ENCODE assay signal across 8 mouse cellular contexts in genomic region chr7:134381407-134381861, GRCm38 (mm10). TPM values are rescaled to one million over a fixed set of nuclear protein-coding genes. Genes with fewer than 3 reads are reported as not detected.
DNase-seq lines count a peak whose midpoint lies in the region; ATAC-seq lines count a peak whose summit lies in the region.

No protein-coding gene starts in this region.

- H3K27ac ChIP-seq in kidney, embryonic 14.5 days (ENCODE audit: low read depth, low read length), result no peak overlapping the region
- H3K27ac ChIP-seq in limb, embryonic 13.5 days, result peak overlapping the region; percentile 33; the same call in 1 of the 2 replicates

- no peak for ATAC-seq in kidney, embryonic 14.5 days (ENCODE audit: low FRiP score, low TSS enrichment)
- peak; percentile 83 for ATAC-seq in limb, embryonic 13.5 days (ENCODE audit: low FRiP score, low read depth)

- no peak overlapping the region for H3K4me3 ChIP-seq in kidney, embryonic 14.5 days (ENCODE audit: low read length)
- H3K4me3 ChIP-seq in limb, embryonic 13.5 days, result no peak overlapping the region

- no peaks in the 10 kb centered on the region for H3K4me1 ChIP-seq in kidney, embryonic 14.5 days (ENCODE audit: control insufficient read depth, insufficient read depth, low read length)
- peaks cover 24% of the 10 kb centered on the region for H3K4me1 ChIP-seq in limb, embryonic 13.5 days

- H3K36me3 ChIP-seq in kidney, embryonic 14.5 days (ENCODE audit: control insufficient read depth, insufficient read depth, low read length), result no peaks in the 10 kb centered on the region
- no peaks in the 10 kb centered on the region for H3K36me3 ChIP-seq in limb, embryonic 13.5 days

- no peak overlapping the region for H3K9ac ChIP-seq in kidney, embryonic 14.5 days (ENCODE audit: low read depth, low read length)
- no peak overlapping the region for H3K9ac ChIP-seq in limb, embryonic 13.5 days

- DNase-seq in kidney, adult 11 months, result peak; percentile 68
- DNase-seq in adrenal gland, postnatal 25 days, result peak; percentile 95
- DNase-seq in frontal cortex, postnatal 10 days (ENCODE audit: low spot score in 2 of 2), result peak; percentile 61 to 69
- peak; percentile 70 for DNase-seq in kidney, adult 9 months
- peak; percentile 85 to 87 for DNase-seq in right cerebral cortex, postnatal 10 days (ENCODE audit: low spot score in 2 of 2)
- no peak for DNase-seq in thymus, postnatal 14 days

- H3K27me3 ChIP-seq in kidney, embryonic 14.5 days (ENCODE audit: control insufficient read depth, insufficient read depth, low read length), result no peaks in the 10 kb centered on the region
- H3K27me3 ChIP-seq in limb, embryonic 13.5 days, result no peaks in the 10 kb centered on the region

- 44% methylated on average over 4 of the region's 4 CpGs for WGBS in kidney, embryonic 14.5 days
- 23% methylated on average over 4 of the region's 4 CpGs for WGBS in limb, embryonic 13.5 days

- no peaks in the 10 kb centered on the region for H3K9me3 ChIP-seq in kidney, embryonic 14.5 days (ENCODE audit: control insufficient read depth, low read length)
- no peaks in the 10 kb centered on the region for H3K9me3 ChIP-seq in limb, embryonic 13.5 days

- H3K4me2 ChIP-seq in kidney, embryonic 14.5 days (replicated peaks; ENCODE audit: low read depth, low read length), result no peak overlapping the region
- H3K4me2 ChIP-seq in limb, embryonic 13.5 days (replicated peaks), result no peak overlapping the region

RNA-seq across cellular contexts. Expression of gene D7Ertd443e, which starts 4.0 kb away (rescaled TPM):
- 0.21 and 0.32 TPM in 2 replicates for polyA plus RNA-seq in kidney, embryonic 14.5 days (2014; fragmentation: Nextera tagmentation; extraction: Ambion mirVana)
- total RNA-seq in adrenal gland, postnatal 25 days (2021), result 6.0 and 6.5 TPM in 2 replicates
- polyA plus RNA-seq in limb, embryonic 13.5 days (2015; fragmentation: Nextera tagmentation; extraction: Ambion mirVana), result 0.42 and 0.45 TPM in 2 replicates
